Mouse (Mus musculus) CH12.LX (cell line): ENCODE results near the gene Hirip3. TPM values are rescaled to one million over a fixed set of nuclear protein-coding genes. Genes with fewer than 3 reads are reported as not detected.

ENCODE experiments used
- DNase-seq: peaks from one replicate; pipeline ENCODE4 v3.0.0-alpha.2; 2013; ENCODE audit errors: extremely low read depth
- H3K27ac ChIP-seq: 2 replicates; pipeline ENCODE4 v1.5.1; 2012; ENCODE audit warnings: low read depth, mild to moderate bottlenecking, control low read depth, moderate library complexity; ENCODE audit not compliant: insufficient read depth
- H3K27me3 ChIP-seq: replicated peaks from 2 replicates; pipeline ENCODE3; 2012; ENCODE audit warnings: inconsistent platforms
- H3K36me3 ChIP-seq, 2 experiments: replicated peaks in 1 of 2; 2 replicates each; pipeline versions ENCODE3 to v1.6.1; 2012; ENCODE audit warnings: inconsistent platforms in 1 of 2, low read length in 1 of 2, mild to moderate bottlenecking in 1 of 2, mixed read lengths in 1 of 2, moderate library complexity in 1 of 2; ENCODE audit not compliant: control insufficient read depth in 1 of 2, insufficient read depth in 1 of 2
- H3K4me1 ChIP-seq, 2 experiments: 2 replicates each; pipeline ENCODE4 v1.6.1; 2012; ENCODE audit warnings: inconsistent platforms in 1 of 2, moderate library complexity in 1 of 2; ENCODE audit not compliant: insufficient read depth in 2 of 2, control insufficient read depth in 1 of 2
- H3K4me2 ChIP-seq: 2 replicates; pipeline ENCODE4 v1.6.1; 2012; ENCODE audit warnings: low read depth, mild to moderate bottlenecking, control low read depth; ENCODE audit not compliant: poor library complexity, insufficient read depth, severe bottlenecking
- H3K4me3 ChIP-seq, 3 experiments: fragments of 150-350 bp in 1 of 3; sonication (generic) in 1 of 3; replicated peaks in 1 of 3; 2 replicates each; pipeline versions ENCODE3 to v1.5.1; 2011 to 2012; ENCODE audit warnings: low read depth in 2 of 3, low read length in 2 of 3, mild to moderate bottlenecking in 2 of 3, moderate library complexity in 2 of 3, control low read depth in 1 of 3, improper control_type of control experiment in 1 of 3, inconsistent platforms in 1 of 3, mixed read lengths in 1 of 3; ENCODE audit not compliant: poor library complexity in 1 of 3
- H3K79me2 ChIP-seq: replicated peaks from 2 replicates; pipeline ENCODE4 v1.6.1; 2012; ENCODE audit warnings: mild to moderate bottlenecking, moderate library complexity; ENCODE audit not compliant: control insufficient read depth, poor library complexity, insufficient read depth, severe bottlenecking; ENCODE audit errors: extremely low read depth
- H3K9ac ChIP-seq: 2 replicates; pipeline ENCODE4 v1.6.1; 2012; ENCODE audit warnings: low read depth, mild to moderate bottlenecking, control low read depth, moderate library complexity; ENCODE audit not compliant: insufficient read depth
- H3K9me3 ChIP-seq: replicated peaks from 2 replicates; pipeline ENCODE3; 2012; ENCODE audit warnings: low read length, inconsistent platforms, mixed read lengths
- EP300 ChIP-seq: IDR thresholded peaks from 2 replicates; pipeline ENCODE4 v1.6.1; 2011; ENCODE audit warnings: low read length, improper control_type of control experiment
- JUN ChIP-seq: IDR thresholded peaks from 2 replicates; pipeline ENCODE4 v1.6.1; 2011; ENCODE audit warnings: low read depth, mild to moderate bottlenecking, low read length, improper control_type of control experiment, moderate library complexity; ENCODE audit not compliant: insufficient read depth
- MAZ ChIP-seq: IDR thresholded peaks from 2 replicates; pipeline ENCODE4 v1.6.1; 2012; ENCODE audit warnings: low read depth, mild to moderate bottlenecking, inconsistent platforms, low read length, improper control_type of control experiment, moderate library complexity
- MXI1 ChIP-seq: IDR thresholded peaks from 2 replicates; pipeline ENCODE4 v1.6.1; 2011; ENCODE audit warnings: mild to moderate bottlenecking, low read depth, low read length, improper control_type of control experiment
- POLR2A ChIP-seq: IDR thresholded peaks from 2 replicates; pipeline ENCODE4 v1.6.1; 2011; ENCODE audit warnings: low read depth, mild to moderate bottlenecking, improper control_type of control experiment, low read length
- POLR2AphosphoS2 ChIP-seq: IDR thresholded peaks from 2 replicates; pipeline ENCODE4 v1.6.1; 2011; ENCODE audit warnings: low read depth, low read length, improper control_type of control experiment
- RCOR1 ChIP-seq: conservative IDR thresholded peaks from 2 replicates; pipeline ENCODE4 v1.6.1; 2012; ENCODE audit warnings: low read depth, mild to moderate bottlenecking, inconsistent platforms, low read length, improper control_type of control experiment
- ZMIZ1 ChIP-seq: IDR thresholded peaks from 2 replicates; pipeline ENCODE4 v1.6.1; 2012; ENCODE audit warnings: low read depth, mild to moderate bottlenecking, inconsistent platforms, low read length, improper control_type of control experiment
- dilution Hi-C: fragments of 300-500 bp; cut with MboI; formaldehyde crosslinking; loops from 2 replicates; pipeline ENCODE4 v1.14.3; 2020; ENCODE audit warnings: low sequenced_read_pairs; ENCODE audit not compliant: extremely low pct_unique_long_range_greater_than_20kb, extremely low pct_ligation_motif_present
- in situ Hi-C: fragments of 300-500 bp; cut with MboI; formaldehyde crosslinking; loops from 3 replicates; pipeline ENCODE4 v1.14.3; 2019; ENCODE audit warnings: low sequenced_read_pairs, low pct_ligation_motif_present, low pct_unique_long_range_greater_than_20kb, mixed read lengths
- polyA plus RNA-seq: library from polyadenylated mRNA; unstranded; fragments of >175 nt; gene quantifications from 2 replicates; pipeline ENCODE4 v1.2.1, GENCODE M21; 2012; ENCODE audit warnings: low read depth; ENCODE audit not compliant: insufficient read length
- total RNA-seq, 2 experiments: library from RNA; depleted of rRNA; stranded (reverse); fragments of 300-350 nt in 1 of 2; fragments of >200 nt in 1 of 2; gene quantifications; 2 replicates each; pipeline ENCODE4 v1.2.3; 2012 to 2014

The Hirip3 gene
- total and polyA plus RNA-seq, 3 experiments: 44.7 to 190 (median 70.9) TPM

DNA sequence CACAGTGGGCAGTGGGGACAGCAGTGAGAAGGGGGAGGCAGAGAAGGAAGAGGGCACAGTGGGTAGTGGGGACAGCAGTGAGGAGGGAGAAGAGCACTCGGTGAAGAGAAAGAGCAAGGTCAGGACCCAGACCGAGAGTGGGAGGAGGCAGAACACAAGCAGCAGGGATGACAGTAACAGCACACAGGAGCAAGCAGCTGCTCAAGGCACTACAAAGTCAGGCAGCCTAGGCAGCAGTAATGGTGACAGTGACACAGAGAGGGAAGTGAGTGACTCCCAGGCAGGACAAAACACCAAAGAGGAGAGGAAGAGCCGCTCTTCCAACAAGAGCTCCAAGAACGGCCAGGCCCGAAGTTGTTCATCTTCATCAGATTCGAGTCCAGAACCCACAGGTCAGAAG, 2.0 kb downstream of the Hirip3 start:
- in situ Hi-C loops (no loop called here), dilution Hi-C loops (no loop called here)
- Histone ChIP-seq H3K9ac (peak overlapping the region; percentile 78; the same call in 1 of the 2 replicates), H3K9me3 (no peaks in the 10 kb centered on the region), H3K4me1 (peaks cover 5 to 41% of the 10 kb centered on the region in 2 experiments), H3K27ac (peak overlapping the region; percentile 18; the same call in 1 of the 2 replicates), H3K36me3 (peaks cover 49 to 73% of the 10 kb centered on the region in 2 experiments), H3K4me2 (peak overlapping the region; percentile 78; the same call in 1 of the 2 replicates), H3K4me3 (peak overlapping the region in 2 of 3 experiments; percentile 84 to 87), H3K79me2 (peaks cover 32% of the 10 kb centered on the region), H3K27me3 (no peaks in the 10 kb centered on the region)
- no peak for DNase-seq
- TF ChIP-seq POLR2A (peak; percentile 12; the same call in 1 of the 2 replicates), ZMIZ1 (no peak)
- TF ChIP-seq, all 38 proteins: peak for 1

- Histone ChIP-seq H3K36me3 (peaks cover 76 to 95% of the 10 kb centered on the region in 2 experiments), H3K27ac (no peak overlapping the region), H3K9ac (no peak overlapping the region), H3K27me3 (no peaks in the 10 kb centered on the region), H3K9me3 (no peaks in the 10 kb centered on the region), H3K4me1 (peaks cover 5 to 34% of the 10 kb centered on the region in 2 experiments), H3K79me2 (peaks cover 11% of the 10 kb centered on the region), H3K4me2 (no peak overlapping the region), H3K4me3 (no peak overlapping the region)
- in situ Hi-C loops: no loop called here
- dilution Hi-C loops: no loop called here
- TF ChIP-seq POLR2AphosphoS2 (no peak), JUN (no peak), EP300 (no peak), MAZ (no peak), MXI1 (no peak), RCOR1 (no peak)
- DNase-seq: no peak
Observed at GRCm38 (mm10) chr7:126867534-126867933, 5.8 kb downstream of the Hirip3 start.

DNA sequence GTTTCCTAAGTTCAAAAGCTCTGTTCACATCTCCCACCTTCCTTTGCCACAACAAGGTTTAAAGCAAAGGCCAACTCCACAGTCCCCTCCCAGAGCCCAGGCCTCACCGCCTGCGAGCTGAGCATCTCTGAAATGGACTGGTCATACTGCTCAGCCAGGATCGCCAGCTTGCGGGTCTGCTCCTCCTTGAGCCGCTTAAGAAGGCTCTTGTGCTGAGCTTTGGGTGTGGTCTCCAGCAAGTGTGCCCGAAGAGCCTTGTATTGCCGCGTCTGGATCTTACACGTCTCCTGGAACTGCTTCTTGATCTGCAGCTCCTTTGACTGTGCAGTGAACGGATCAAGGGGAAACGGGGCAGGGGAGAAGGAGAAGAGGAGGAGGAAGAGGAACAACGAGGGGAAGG, 6.2 kb downstream of the Hirip3 start:
- H3K36me3 ChIP-seq: peaks cover 80 to 100% of the 10 kb centered on the region in 2 experiments

More for the DNA sequence above, 6.2 kb downstream of the Hirip3 start:
- Histone ChIP-seq H3K4me3 (no peak overlapping the region), H3K27ac (no peak overlapping the region), H3K4me2 (no peak overlapping the region), H3K27me3 (no peaks in the 10 kb centered on the region), H3K9me3 (no peaks in the 10 kb centered on the region), H3K79me2 (peaks cover 6% of the 10 kb centered on the region), H3K9ac (no peak overlapping the region), H3K4me1 (peaks cover 5 to 32% of the 10 kb centered on the region in 2 experiments)
- in situ Hi-C loops: no loop called here
- no peak for TF ChIP-seq ZMIZ1
- dilution Hi-C loops: no loop called here
- DNase-seq: no peak
